Mouse (Mus musculus) hindbrain, postnatal 0 days (tissue): ENCODE data around the gene Otop2. TPM values are rescaled to one million over a fixed set of nuclear protein-coding genes. Genes with fewer than 3 reads are reported as not detected.

ENCODE experiments used
- ATAC-seq: fragments of 200-750 bp; cut with Nextera tagmentation; 2 replicates; pipeline ENCODE4 v1.8.0; 2017; ENCODE audit warnings: mild to moderate bottlenecking, moderate TSS enrichment, moderate library complexity
- DNase-seq: peaks from one replicate; pipeline ENCODE4 v3.0.0-alpha.2; 2015; ENCODE audit warnings: low spot score
- H3K27ac ChIP-seq: fragments of 300-500 bp; sonication (generic); 2 replicates; pipeline ENCODE4 v1.5.1; 2014; ENCODE audit warnings: mild to moderate bottlenecking
- H3K27me3 ChIP-seq: fragments of 300-500 bp; sonication (generic); 2 replicates; pipeline ENCODE4 v1.6.1; 2014; ENCODE audit warnings: low read length, mixed read lengths; ENCODE audit not compliant: insufficient read depth
- H3K36me3 ChIP-seq: fragments of 300-500 bp; sonication (generic); 2 replicates; pipeline ENCODE4 v1.6.1; 2014; ENCODE audit warnings: low read length, mixed read lengths; ENCODE audit not compliant: insufficient read depth
- H3K4me1 ChIP-seq: fragments of 300-500 bp; sonication (generic); 2 replicates; pipeline ENCODE4 v1.6.1; 2014; ENCODE audit warnings: antibody characterized with exemption, low read length, mixed read lengths; ENCODE audit not compliant: insufficient read depth
- H3K4me2 ChIP-seq: fragments of 300-500 bp; sonication (generic); 2 replicates; pipeline ENCODE4 v1.6.1; 2014; ENCODE audit warnings: low read depth, mild to moderate bottlenecking, low read length, moderate library complexity, mixed read lengths
- H3K4me3 ChIP-seq: fragments of 300-500 bp; sonication (generic); 2 replicates; pipeline ENCODE4 v1.5.1; 2014; ENCODE audit warnings: low read length
- H3K9ac ChIP-seq: fragments of 300-500 bp; sonication (generic); replicated peaks from 2 replicates; pipeline ENCODE4 v1.6.1; 2014; ENCODE audit warnings: mild to moderate bottlenecking, low read length, moderate library complexity, mixed read lengths
- H3K9me3 ChIP-seq: fragments of 300-500 bp; sonication (generic); 2 replicates; pipeline ENCODE4 v1.6.1; 2016; ENCODE audit warnings: low read length, mixed read lengths
- CTCF ChIP-seq: IDR thresholded peaks from 2 replicates; pipeline ENCODE4 v1.5.1; 2016; ENCODE audit warnings: antibody characterized with exemption, control low read depth, low read depth
- WGBS: fragments of 180-500 bp; shearing (Covaris S2); extraction: QIAGEN DNeasy Blood & Tissue Kit; methylation state at CpG from one replicate; pipeline ENCODE4 v1.1.7; 2014; 5-methylcytosine and 5-hydroxymethylcytosine counted together
- polyA plus RNA-seq: library from polyadenylated mRNA; unstranded; fragments of >200 nt; fragmentation: Nextera tagmentation; extraction: Ambion mirVana; gene quantifications from 2 replicates; pipeline ENCODE4 v1.2.1, GENCODE M21; 2015
- total RNA-seq: library from RNA; depleted of rRNA; stranded (reverse); fragments of >200 nt; gene quantifications from 2 replicates; pipeline ENCODE4 v1.2.3, GENCODE M21; 2014

Gene Otop2
- total and polyA plus RNA-seq, 2 experiments from 2014 or later = 0.20 to 0.99 TPM

GRCm38 (mm10) chr11:115271052-115271451, 35.9 kb upstream of the Otop2 start:
- Histone ChIP-seq H3K27me3 (peaks cover 32% of the 10 kb centered on the region), H3K4me3 (no peak overlapping the region), H3K36me3 (peaks cover 13% of the 10 kb centered on the region), H3K4me1 (peaks cover 18% of the 10 kb centered on the region; the same call in 1 of the 2 replicates), H3K9ac (no peak overlapping the region), H3K4me2 (no peak overlapping the region), H3K9me3 (no peaks in the 10 kb centered on the region), H3K27ac (no peak overlapping the region)
- TF ChIP-seq CTCF = no peak
- ATAC-seq (no peak), DNase-seq (no peak)
- WGBS = 79% methylated on average over 9 of the region's 9 CpGs

GRCm38 (mm10) chr11:115271481-115271880, 35.5 kb upstream of the Otop2 start:
- Histone ChIP-seq H3K27me3 (peaks cover 28% of the 10 kb centered on the region), H3K27ac (no peak overlapping the region), H3K4me1 (peaks cover 17% of the 10 kb centered on the region; the same call in 1 of the 2 replicates), H3K36me3 (peaks cover 13% of the 10 kb centered on the region), H3K4me2 (no peak overlapping the region), H3K9ac (no peak overlapping the region), H3K9me3 (no peaks in the 10 kb centered on the region), H3K4me3 (no peak overlapping the region)
- WGBS = 70% methylated on average over 10 of the region's 10 CpGs
- no peak for ATAC-seq
- no peak for TF ChIP-seq CTCF
- no peak for DNase-seq

DNA sequence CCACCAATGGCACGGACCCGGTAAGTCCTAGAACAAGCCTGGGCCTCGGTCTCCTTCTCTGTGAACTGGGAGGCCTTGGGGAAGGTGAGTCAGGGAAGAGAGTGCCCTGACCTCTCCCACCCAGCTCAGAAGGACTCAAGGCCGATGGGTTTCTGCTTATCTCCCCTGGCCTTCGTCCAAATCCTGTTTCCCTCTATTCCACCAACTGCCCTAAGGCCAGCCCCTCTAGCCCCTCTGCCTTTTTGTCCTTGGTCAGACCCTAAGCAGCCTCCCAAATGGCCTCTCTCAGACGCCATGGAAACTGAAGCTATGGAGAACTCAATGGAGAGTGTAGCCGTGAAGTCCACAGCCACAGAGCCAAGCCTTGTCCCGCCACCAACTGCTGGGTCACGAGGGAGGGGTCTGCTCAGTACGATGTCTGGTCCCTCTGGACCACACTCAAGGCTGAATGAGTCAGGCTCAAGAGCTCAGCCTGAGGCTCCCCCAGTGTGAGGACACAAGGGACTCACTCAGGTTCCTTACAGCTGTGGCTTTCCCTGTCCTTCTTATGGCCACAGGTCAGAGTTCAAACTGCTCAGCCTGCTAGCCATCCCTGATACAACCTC, 34.0 kb upstream of the Otop2 start:
- no peak for ATAC-seq
- Histone ChIP-seq H3K27me3 (peaks cover 12% of the 10 kb centered on the region), H3K9me3 (no peaks in the 10 kb centered on the region)

GRCm38 (mm10) chr11:115273735-115274134, 33.2 kb upstream of the Otop2 start:
- H3K9ac ChIP-seq = no peak overlapping the region
- 70% methylated on average over 7 of the region's 7 CpGs for WGBS

More for the DNA sequence above, 34.0 kb upstream of the Otop2 start:
- Histone ChIP-seq H3K9ac (no peak overlapping the region), H3K4me3 (no peak overlapping the region), H3K4me2 (no peak overlapping the region), H3K4me1 (peaks cover 10% of the 10 kb centered on the region), H3K36me3 (peaks cover 13% of the 10 kb centered on the region), H3K27ac (no peak overlapping the region)
- DNase-seq = no peak
- TF ChIP-seq CTCF = no peak
- 64% methylated on average over 10 of the region's 10 CpGs for WGBS

GRCm38 (mm10) chr11:115274178-115274577, 32.8 kb upstream of the Otop2 start:
- H3K4me2 ChIP-seq = no peak overlapping the region
- 89% methylated on average over 7 of the region's 7 CpGs for WGBS
- peaks cover 10% of the 10 kb centered on the region for H3K4me1 ChIP-seq
- no peaks in the 10 kb centered on the region for H3K9me3 ChIP-seq
- no peak overlapping the region for H3K27ac ChIP-seq
- DNase-seq (no peak), ATAC-seq (no peak)
- no peak overlapping the region for H3K9ac ChIP-seq
- H3K27me3 ChIP-seq = peaks cover 2% of the 10 kb centered on the region; the same call in 1 of the 2 replicates
- TF ChIP-seq CTCF = no peak
- no peak overlapping the region for H3K4me3 ChIP-seq
- H3K36me3 ChIP-seq = peaks cover 3% of the 10 kb centered on the region

More at GRCm38 (mm10) chr11:115273735-115274134, 33.2 kb upstream of the Otop2 start:
- Histone ChIP-seq H3K4me1 (peaks cover 10% of the 10 kb centered on the region), H3K27me3 (peaks cover 5% of the 10 kb centered on the region; the same call in 1 of the 2 replicates), H3K27ac (no peak overlapping the region), H3K9me3 (no peaks in the 10 kb centered on the region), H3K4me2 (no peak overlapping the region), H3K4me3 (no peak overlapping the region), H3K36me3 (peaks cover 6% of the 10 kb centered on the region)
- DNase-seq (no peak), ATAC-seq (no peak)
- no peak for TF ChIP-seq CTCF

DNA sequence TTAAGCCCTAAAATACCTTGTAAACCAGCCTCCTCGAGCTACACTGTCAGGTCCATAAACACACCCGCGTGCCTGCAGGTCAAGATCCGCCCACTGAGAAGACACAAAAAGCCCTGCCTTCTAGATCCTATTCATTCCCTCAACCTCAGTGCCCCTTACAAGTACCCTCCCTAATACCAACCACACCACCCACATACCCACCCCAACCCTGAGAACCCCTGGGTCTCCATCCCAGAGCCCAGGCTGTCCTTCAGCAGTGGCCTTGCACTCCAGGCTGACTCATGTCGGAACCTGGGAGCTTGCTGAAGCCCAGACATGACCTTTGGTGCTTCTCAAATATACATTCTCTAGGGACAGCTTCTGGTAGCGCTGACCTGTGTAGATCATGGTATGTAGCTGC, 32.2 kb upstream of the Otop2 start:
- DNase-seq (no peak), ATAC-seq (no peak)
- Histone ChIP-seq H3K4me2 (no peak overlapping the region), H3K27ac (no peak overlapping the region), H3K9ac (no peak overlapping the region), H3K27me3 (no peaks in the 10 kb centered on the region), H3K4me1 (peaks cover 10% of the 10 kb centered on the region), H3K9me3 (no peaks in the 10 kb centered on the region), H3K4me3 (no peak overlapping the region), H3K36me3 (no peaks in the 10 kb centered on the region)
- TF ChIP-seq CTCF = no peak
- 94% methylated on average over 6 of the region's 6 CpGs for WGBS

DNA sequence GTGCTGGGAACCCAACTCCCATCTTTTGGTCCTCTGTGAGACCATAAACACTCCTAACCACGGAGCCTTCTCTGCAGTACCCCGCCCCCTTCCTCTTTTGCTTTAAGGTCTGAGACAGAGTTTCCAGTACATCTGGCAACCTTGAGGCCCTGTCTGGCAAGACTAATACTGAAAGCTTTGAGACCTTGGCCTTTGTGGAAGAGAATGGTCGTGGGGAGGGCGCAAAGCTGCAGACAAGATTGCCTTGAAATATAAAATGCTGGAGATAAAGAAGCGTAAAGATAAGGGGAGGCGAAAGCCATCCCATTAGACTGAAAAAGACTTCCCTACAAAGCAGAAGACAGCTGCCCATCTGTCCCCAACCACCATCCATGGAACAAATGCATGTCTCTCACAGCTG, 31.5 kb upstream of the Otop2 start:
- TF ChIP-seq CTCF = no peak
- Histone ChIP-seq H3K36me3 (no peaks in the 10 kb centered on the region), H3K4me3 (no peak overlapping the region), H3K4me2 (peak overlapping the region; percentile 70), H3K9ac (no peak overlapping the region), H3K27me3 (no peaks in the 10 kb centered on the region), H3K4me1 (peaks cover 10% of the 10 kb centered on the region), H3K27ac (no peak overlapping the region), H3K9me3 (no peaks in the 10 kb centered on the region)
- ATAC-seq = no peak
- no peak for DNase-seq
- WGBS = 86% methylated on average over 6 of the region's 6 CpGs
